Mouse (Mus musculus): ENCODE measurements around the gene Timm8b. TPM values are rescaled to one million over a fixed set of nuclear protein-coding genes. Genes with fewer than 3 reads are reported as not detected.

The Timm8b gene
- polyA plus RNA-seq, 1 experiment = 184 TPM

DNA sequence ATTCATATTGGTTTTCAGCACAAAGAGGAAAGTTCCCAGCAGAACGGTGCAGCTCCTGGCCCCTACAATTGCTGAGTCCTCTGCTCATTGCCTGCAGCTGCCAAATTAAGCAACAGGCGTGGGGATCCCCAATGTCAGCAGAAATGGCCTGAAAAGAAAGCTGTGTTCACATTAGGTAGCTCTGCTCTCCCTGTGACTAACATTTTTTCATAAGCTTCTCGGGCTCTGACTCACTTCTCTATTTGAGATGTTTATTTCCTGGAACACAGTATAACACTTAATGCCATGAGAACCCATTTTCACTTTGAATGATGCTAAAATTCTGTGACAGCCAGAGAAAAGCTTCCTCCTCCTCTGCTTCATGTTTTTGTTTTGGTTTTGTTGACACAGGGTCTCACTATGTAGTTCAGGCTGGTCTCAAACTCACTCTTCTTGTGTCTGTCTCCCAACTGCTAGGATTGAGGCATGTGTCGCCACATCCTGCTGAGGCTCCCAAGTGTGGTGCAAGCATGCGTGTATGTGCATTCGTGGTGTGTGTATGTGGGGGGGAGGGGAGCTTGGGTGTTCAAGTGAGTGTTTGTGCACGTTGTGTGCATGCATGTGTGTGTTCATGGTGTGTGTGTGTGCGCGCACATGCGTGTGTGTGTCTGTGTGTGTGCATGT, 12.7 kb upstream of the Timm8b start:
- Histone ChIP-seq H3K79me2 (ENCODE audit: control insufficient read depth, insufficient read depth) (no peaks in the 10 kb centered on the region), H3K4me2 (ENCODE audit: low read depth) (peak overlapping the region; percentile 38)

DNA sequence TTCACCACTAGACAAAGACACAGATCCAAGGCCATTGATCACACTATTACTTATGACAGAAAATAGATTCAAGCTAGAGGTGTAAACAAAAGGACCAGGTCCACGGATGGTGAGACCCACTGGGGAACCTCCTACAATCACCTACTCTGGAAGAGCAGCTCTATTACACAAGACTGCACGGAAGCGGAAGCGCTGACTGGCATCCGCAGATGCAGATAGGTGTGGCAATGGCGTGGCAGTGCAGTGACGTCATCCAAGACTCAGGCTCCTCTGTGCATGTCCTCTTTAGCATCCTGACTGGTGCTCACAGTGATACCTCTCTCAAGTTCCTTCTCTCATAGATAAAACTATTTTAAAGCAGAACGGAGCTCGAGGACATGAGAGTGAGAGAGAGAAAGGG, 10.8 kb upstream of the Timm8b start:
- Histone ChIP-seq H3K27me3 (ENCODE audit: control insufficient read depth, insufficient read depth, insufficient read length) (no peaks in the 10 kb centered on the region), H3ac (ENCODE audit: control insufficient read depth, insufficient read length) (no peak overlapping the region), H3K79me2 (ENCODE audit: control insufficient read depth, insufficient read depth) (no peaks in the 10 kb centered on the region), H3K4me2 (ENCODE audit: low read depth) (no peak overlapping the region), H3K36me3 (ENCODE audit: control insufficient read depth, insufficient read depth) (peaks cover 22% of the 10 kb centered on the region), H3K4me3 (no peak overlapping the region)
- no peak for TF ChIP-seq MYOD1 (IDR thresholded peaks at IDR 0.05; ENCODE audit: control insufficient read depth in 1 of 3, insufficient read length in 2 of 3, low read depth in 2 of 3)
- no peak for TF ChIP-seq CEBPB (IDR thresholded peaks at IDR 0.05; ENCODE audit: insufficient read depth, poor library complexity, severe bottlenecking)
- TF ChIP-seq E2F4 (IDR thresholded peaks at IDR 0.05; ENCODE audit: insufficient read depth) = no peak
- no peak for TF ChIP-seq REST (IDR thresholded peaks at IDR 0.05; ENCODE audit: insufficient read depth, insufficient read length)
- TF ChIP-seq POLR2A (IDR thresholded peaks at IDR 0.05; ENCODE audit: insufficient read length, low read depth) = no peak
- no peak for TF ChIP-seq TCF12 (IDR thresholded peaks at IDR 0.05; ENCODE audit: insufficient read depth, poor library complexity, severe bottlenecking)
- TF ChIP-seq POLR2AphosphoS2 (IDR thresholded peaks at IDR 0.05; ENCODE audit: insufficient read length, low read depth) = no peak
- no peak for TF ChIP-seq USF1 (IDR thresholded peaks at IDR 0.05; ENCODE audit: low read depth)

More for the DNA sequence above, 12.7 kb upstream of the Timm8b start:
- Histone ChIP-seq H3K4me3 (no peak overlapping the region), H3K36me3 (ENCODE audit: control insufficient read depth, insufficient read depth) (peaks cover 5% of the 10 kb centered on the region), H3ac (ENCODE audit: control insufficient read depth, insufficient read length) (no peak overlapping the region), H3K27me3 (ENCODE audit: control insufficient read depth, insufficient read depth, insufficient read length) (no peaks in the 10 kb centered on the region)
- no peak for TF ChIP-seq MAX (IDR thresholded peaks at IDR 0.05; ENCODE audit: low read depth)
- no peak for TF ChIP-seq TCF3 (IDR thresholded peaks at IDR 0.05; ENCODE audit: insufficient read length, low read depth)
- 0 out of 2 replicates have a peak, but pooled peaks have one; percentile 18 for TF ChIP-seq CEBPB (IDR thresholded peaks at IDR 0.05; ENCODE audit: insufficient read depth, poor library complexity, severe bottlenecking)
- TF ChIP-seq MYOD1 (IDR thresholded peaks at IDR 0.05; ENCODE audit: control insufficient read depth in 1 of 3, insufficient read length in 2 of 3, low read depth in 2 of 3) = no peak

DNA sequence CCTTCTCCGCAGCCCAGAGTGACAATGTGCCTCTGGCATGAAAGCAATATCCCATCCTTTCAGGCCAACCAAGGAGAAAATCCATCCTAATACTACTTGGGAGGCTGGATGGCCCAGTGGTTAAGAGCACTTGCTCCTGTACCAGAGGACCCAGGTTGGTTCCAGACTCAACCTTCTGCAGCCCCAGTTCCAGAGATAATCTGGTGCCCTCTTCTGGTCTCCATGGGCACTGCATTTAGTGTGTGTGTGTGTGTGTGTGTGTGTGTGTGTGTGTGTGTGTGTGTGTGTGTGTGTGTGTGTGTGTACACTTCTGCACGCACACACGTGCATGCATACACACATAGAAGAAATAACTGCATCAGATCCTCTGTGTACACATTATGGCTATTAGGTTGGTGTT, 10.2 kb upstream of the Timm8b start:
- Histone ChIP-seq H3K79me2 (ENCODE audit: control insufficient read depth, insufficient read depth) (no peaks in the 10 kb centered on the region), H3K27me3 (ENCODE audit: control insufficient read depth, insufficient read depth, insufficient read length) (no peaks in the 10 kb centered on the region), H3K4me3 (no peak overlapping the region), H3ac (ENCODE audit: control insufficient read depth, insufficient read length) (no peak overlapping the region), H3K36me3 (ENCODE audit: control insufficient read depth, insufficient read depth) (peaks cover 27% of the 10 kb centered on the region), H3K4me2 (ENCODE audit: low read depth) (no peak overlapping the region)
- TF ChIP-seq MAX (IDR thresholded peaks at IDR 0.05; ENCODE audit: low read depth) (no peak), SRF (IDR thresholded peaks at IDR 0.05; ENCODE audit: control insufficient read depth, insufficient read length, low read depth) (no peak), MYOG (IDR thresholded peaks at IDR 0.05; ENCODE audit: control insufficient read depth in 1 of 3, insufficient read depth in 1 of 3, insufficient read length in 2 of 3, low read depth in 2 of 3) (no peak), E2F4 (IDR thresholded peaks at IDR 0.05; ENCODE audit: insufficient read depth) (no peak), TCF12 (IDR thresholded peaks at IDR 0.05; ENCODE audit: insufficient read depth, poor library complexity, severe bottlenecking) (no peak), USF1 (IDR thresholded peaks at IDR 0.05; ENCODE audit: low read depth) (no peak)

DNA sequence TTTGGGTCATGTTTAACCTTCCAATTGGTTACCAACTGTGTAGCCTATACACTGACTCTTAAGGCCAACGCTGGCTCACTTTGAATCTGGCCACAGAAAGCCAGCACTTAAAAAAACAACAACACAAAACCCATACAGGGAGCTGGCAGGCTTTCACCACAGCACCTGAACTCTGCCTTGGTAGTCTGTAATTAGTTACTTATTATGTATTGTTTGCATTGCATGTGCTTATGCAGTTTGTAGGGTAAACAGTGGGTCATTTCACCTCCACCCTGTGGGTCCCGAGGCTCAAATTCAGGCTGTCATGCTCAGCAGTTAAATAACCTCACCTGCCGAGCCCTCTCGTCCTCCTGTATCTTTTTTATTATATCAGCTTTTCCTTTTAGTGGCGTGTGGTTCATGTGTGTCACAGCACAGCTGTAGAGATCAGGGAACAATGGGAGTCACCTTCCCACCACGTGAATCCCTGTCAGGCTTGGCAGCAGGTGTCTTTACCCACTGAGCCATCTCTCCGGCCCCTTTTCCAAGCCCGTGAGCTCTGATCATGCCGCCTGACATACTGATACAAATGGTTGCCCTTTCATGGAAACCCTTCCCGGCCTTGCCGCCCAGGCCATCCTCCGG, 8.8 kb upstream of the Timm8b start:
- TF ChIP-seq MAX (IDR thresholded peaks at IDR 0.05; ENCODE audit: low read depth) (no peak), TCF3 (IDR thresholded peaks at IDR 0.05; ENCODE audit: insufficient read length, low read depth) (no peak), REST (IDR thresholded peaks at IDR 0.05; ENCODE audit: insufficient read depth, insufficient read length) (no peak), MYOG (IDR thresholded peaks at IDR 0.05; ENCODE audit: control insufficient read depth in 1 of 3, insufficient read depth in 1 of 3, insufficient read length in 2 of 3, low read depth in 2 of 3) (no peak)
- Histone ChIP-seq H3K4me3 (no peak overlapping the region), H3K36me3 (ENCODE audit: control insufficient read depth, insufficient read depth) (peaks cover 33% of the 10 kb centered on the region), H3K79me2 (ENCODE audit: control insufficient read depth, insufficient read depth) (no peaks in the 10 kb centered on the region), H3ac (ENCODE audit: control insufficient read depth, insufficient read length) (no peak overlapping the region), H3K27me3 (ENCODE audit: control insufficient read depth, insufficient read depth, insufficient read length) (no peaks in the 10 kb centered on the region), H3K4me2 (ENCODE audit: low read depth) (no peak overlapping the region)

DNA sequence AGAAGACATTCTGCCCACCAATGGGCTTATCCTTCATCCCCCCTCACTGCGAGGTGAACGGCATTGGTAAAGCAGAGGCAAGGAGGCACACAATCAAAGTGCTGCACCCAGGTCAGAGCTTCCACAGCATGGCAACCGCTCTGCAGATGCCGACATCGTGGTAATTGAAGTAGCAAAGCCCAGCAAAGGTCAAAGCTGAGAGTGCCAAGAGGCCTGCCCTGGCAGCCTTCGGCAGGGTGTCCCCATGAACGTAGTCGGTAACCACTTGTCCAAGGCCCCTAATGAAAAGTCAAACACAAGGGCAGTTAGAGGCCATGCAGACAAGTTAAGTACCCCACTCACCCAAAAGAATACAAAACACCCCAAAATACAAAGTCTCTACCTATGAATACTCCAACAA, 6.7 kb upstream of the Timm8b start:
- H3K79me2 ChIP-seq (ENCODE audit: control insufficient read depth, insufficient read depth) = peaks cover 12% of the 10 kb centered on the region
- H3K36me3 ChIP-seq (ENCODE audit: control insufficient read depth, insufficient read depth) = peaks cover 41% of the 10 kb centered on the region
- TF ChIP-seq REST (IDR thresholded peaks at IDR 0.05; ENCODE audit: insufficient read depth, insufficient read length) = no peak
- no peak for TF ChIP-seq E2F4 (IDR thresholded peaks at IDR 0.05; ENCODE audit: insufficient read depth)
- TF ChIP-seq POLR2A (IDR thresholded peaks at IDR 0.05; ENCODE audit: insufficient read length, low read depth) = no peak
- no peak for TF ChIP-seq CEBPB (IDR thresholded peaks at IDR 0.05; ENCODE audit: insufficient read depth, poor library complexity, severe bottlenecking)
- no peak for TF ChIP-seq MYOD1 (IDR thresholded peaks at IDR 0.05; ENCODE audit: control insufficient read depth in 1 of 3, insufficient read length in 2 of 3, low read depth in 2 of 3)
- TF ChIP-seq TCF3 (IDR thresholded peaks at IDR 0.05; ENCODE audit: insufficient read length, low read depth) = no peak
- TF ChIP-seq MYOG (IDR thresholded peaks at IDR 0.05; ENCODE audit: control insufficient read depth in 1 of 3, insufficient read depth in 1 of 3, insufficient read length in 2 of 3, low read depth in 2 of 3) = no peak
- TF ChIP-seq POLR2AphosphoS2 (IDR thresholded peaks at IDR 0.05; ENCODE audit: insufficient read length, low read depth) = no peak
- no peak for TF ChIP-seq MAX (IDR thresholded peaks at IDR 0.05; ENCODE audit: low read depth)
- TF ChIP-seq SRF (IDR thresholded peaks at IDR 0.05; ENCODE audit: control insufficient read depth, insufficient read length, low read depth) = no peak
- no peak for TF ChIP-seq TCF12 (IDR thresholded peaks at IDR 0.05; ENCODE audit: insufficient read depth, poor library complexity, severe bottlenecking)
- no peak for TF ChIP-seq USF1 (IDR thresholded peaks at IDR 0.05; ENCODE audit: low read depth)
- no peak overlapping the region for H3K4me2 ChIP-seq (ENCODE audit: low read depth)
- H3K4me3 ChIP-seq = no peak overlapping the region
- H3ac ChIP-seq (ENCODE audit: control insufficient read depth, insufficient read length) = no peak overlapping the region
- no peaks in the 10 kb centered on the region for H3K27me3 ChIP-seq (ENCODE audit: control insufficient read depth, insufficient read depth, insufficient read length)

Measured in myocyte (in vitro differentiated cells).